Mouse (Mus musculus) frontal cortex, adult 2 months (tissue): ENCODE measurements around the gene Mycbpap. TPM values are rescaled to one million over a fixed set of nuclear protein-coding genes. Genes with fewer than 3 reads are reported as not detected.

Experiments used
- DNase-seq, 2 experiments: peaks; one replicate each; pipeline ENCODE4 v3.0.0; 2022; ENCODE audit warnings: low spot score in 1 of 2; ENCODE audit errors: extremely low spot score in 1 of 2
- polyA plus RNA-seq: library from polyadenylated mRNA; depleted of rRNA; stranded (reverse); fragments of >200 nt; gene quantifications from 2 replicates; pipeline ENCODE4 v1.2.3, GENCODE M21; 2012; rRNA removed

The Mycbpap gene
- polyA plus RNA-seq, 1 experiment = 1.9 TPM

DNA sequence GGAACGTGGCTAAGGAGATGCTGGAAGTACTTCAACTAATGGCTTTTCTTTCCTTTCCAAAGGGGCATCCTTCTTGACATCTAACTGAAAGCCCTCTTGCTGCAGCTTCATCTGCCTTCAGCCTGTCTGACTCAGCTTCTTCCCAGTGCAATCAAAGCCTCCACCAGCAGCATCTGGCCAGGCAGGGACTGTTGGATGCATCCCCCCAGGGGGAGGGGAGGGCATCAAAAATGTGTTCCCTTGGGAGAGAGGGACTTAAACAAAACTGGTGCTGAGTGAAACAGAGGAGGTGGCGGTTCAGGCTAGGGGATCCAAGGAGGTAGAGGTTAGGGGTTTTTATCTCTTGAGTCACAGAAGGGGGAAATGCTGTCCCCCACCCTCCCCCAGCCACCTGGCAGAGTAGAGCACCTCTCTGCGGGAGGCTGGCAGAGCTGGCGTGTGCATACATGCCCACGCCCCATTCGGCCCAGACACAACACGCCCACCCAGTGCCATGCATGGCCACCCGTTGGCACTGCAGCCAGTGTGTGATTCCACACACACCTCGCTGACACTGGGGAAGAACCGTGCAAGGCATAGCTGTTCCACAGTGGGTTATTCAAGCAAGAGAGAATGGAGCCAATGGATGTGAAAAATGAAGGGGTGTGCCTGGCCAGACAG, 66.3 kb downstream of the Mycbpap start:
- no peak for DNase-seq

DNA sequence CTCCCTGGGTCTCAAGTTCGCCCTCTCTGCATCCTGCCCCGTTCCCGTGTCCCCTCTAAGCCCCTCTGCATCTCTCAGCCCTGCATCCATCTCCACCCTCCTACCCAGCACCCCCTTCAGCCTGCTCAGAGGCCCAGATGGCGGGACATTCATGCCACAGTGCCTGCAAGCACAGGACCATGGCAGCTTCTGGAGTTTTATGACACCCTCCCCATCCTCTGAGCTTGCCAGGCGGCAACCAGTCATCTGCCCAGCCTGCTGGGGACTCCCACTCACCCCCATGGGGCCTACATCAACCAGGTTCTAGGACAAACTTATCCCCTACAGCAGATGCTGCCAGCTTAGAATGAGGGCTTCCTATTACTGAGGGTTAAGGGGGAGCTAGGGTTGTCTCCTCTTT, 66.8 kb downstream of the Mycbpap start:
- DNase-seq = no peak

Other genes with a start within 250 kb of the Mycbpap start
- not detected in 2 replicates for gene Gm21885, start 239.9 kb downstream of the Mycbpap start, polyA plus RNA-seq
- 181 and 209 TPM in 2 replicates for gene Luc7l3, start 199.8 kb downstream of the Mycbpap start, polyA plus RNA-seq
- 138 and 164 TPM in 2 replicates for gene Ankrd40, start 193.7 kb downstream of the Mycbpap start, polyA plus RNA-seq
- gene Abcc3, start 128.7 kb downstream of the Mycbpap start, polyA plus RNA-seq = 1.9 and 2.5 TPM in 2 replicates
- 188 and 191 TPM in 2 replicates for gene Cacna1g, start 47.5 kb downstream of the Mycbpap start, polyA plus RNA-seq
- gene Spata20, start 35.6 kb downstream of the Mycbpap start, polyA plus RNA-seq = 0.24 and 0.34 TPM in 2 replicates
- gene Epn3, start 21.8 kb downstream of the Mycbpap start, polyA plus RNA-seq = 0.60 and 1.2 TPM in 2 replicates
- 11.8 and 12.5 TPM in 2 replicates for gene Rsad1, start 27.5 kb upstream of the Mycbpap start, polyA plus RNA-seq
- 0.11 and 0.22 TPM in 2 replicates for gene Chad, start 43.3 kb upstream of the Mycbpap start, polyA plus RNA-seq
- 16.1 and 17.0 TPM in 2 replicates for gene Acsf2, start 80.1 kb upstream of the Mycbpap start, polyA plus RNA-seq
- 67.1 and 76.3 TPM in 2 replicates for gene Lrrc59, start 108.0 kb upstream of the Mycbpap start, polyA plus RNA-seq
- gene Mrpl27, start 132.0 kb upstream of the Mycbpap start, polyA plus RNA-seq = 112 and 136 TPM in 2 replicates
- 0.30 and 0.42 TPM in 2 replicates for gene Eme1, start 132.2 kb upstream of the Mycbpap start, polyA plus RNA-seq
- 26.6 and 27.0 TPM in 2 replicates for gene Xylt2, start 155.8 kb upstream of the Mycbpap start, polyA plus RNA-seq
- not detected in 2 replicates for gene Gm11541, start 182.8 kb upstream of the Mycbpap start, polyA plus RNA-seq
- 0.13 and 0.26 TPM in 2 replicates for gene Cdc34b, start 220.0 kb upstream of the Mycbpap start, polyA plus RNA-seq